In genomic region chr5:125349391-125349790, GRCm38 (mm10) we compare ENCODE assay signal across 22 mouse cellular contexts. TPM values are rescaled to one million over a fixed set of nuclear protein-coding genes. Genes with fewer than 3 reads are reported as not detected.
DNase-seq lines count a peak whose midpoint lies in the region; ATAC-seq and TF ChIP-seq lines count a peak whose summit lies in the region.
"Had no signal": no experiment of that assay in that cellular context is flagged by ENCODE, and none has a peak within 500 bp of the region (broad histone marks: within the 10 kb centered on the region; RNA-seq: fewer than 3 reads in every experiment).

No protein-coding gene starts in this region.

- 85% methylated on average over 3 of the region's 3 CpGs for WGBS in kidney, embryonic 14.5 days
- WGBS in intestine, postnatal 0 days = 79% methylated on average over 3 of the region's 3 CpGs

- H3K27me3 ChIP-seq in kidney, embryonic 14.5 days (ENCODE audit: control insufficient read depth, insufficient read depth, low read length) = no peaks in the 10 kb centered on the region
- H3K27me3 ChIP-seq in intestine, postnatal 0 days (replicated peaks; ENCODE audit: control insufficient read depth, insufficient read depth, low read length) = 0 out of 2 replicates have a peak, but pooled peaks cover 4% of the 10 kb centered on the region
- H3K27me3 ChIP-seq: embryonic facial prominence, embryonic 12.5 days; forebrain, embryonic 13.5 days; forebrain, embryonic 15.5 days; Patski had no signal

- TF ChIP-seq CTCF in intestine, postnatal 0 days (IDR thresholded peaks at IDR 0.05; ENCODE audit: low read depth) = no peak

- H3K4me2 ChIP-seq in kidney, embryonic 14.5 days (replicated peaks; ENCODE audit: low read depth, low read length) = no peak overlapping the region
- H3K4me2 ChIP-seq in intestine, postnatal 0 days (replicated peaks; ENCODE audit: low read depth) = no peak overlapping the region
- H3K4me2 ChIP-seq: embryonic facial prominence, embryonic 12.5 days; forebrain, embryonic 13.5 days; forebrain, embryonic 15.5 days had no signal

- H3K9me3 ChIP-seq in kidney, embryonic 14.5 days (ENCODE audit: control insufficient read depth, low read length) = no peaks in the 10 kb centered on the region; the same call in 1 of the 2 replicates
- no peaks in the 10 kb centered on the region for H3K9me3 ChIP-seq in intestine, postnatal 0 days (ENCODE audit: control insufficient read depth)
- H3K9me3 ChIP-seq: embryonic facial prominence, embryonic 12.5 days; forebrain, embryonic 15.5 days had no signal

- H3K36me3 ChIP-seq in kidney, embryonic 14.5 days (ENCODE audit: control insufficient read depth, insufficient read depth, low read length) = no peaks in the 10 kb centered on the region
- no peaks in the 10 kb centered on the region for H3K36me3 ChIP-seq in intestine, postnatal 0 days (ENCODE audit: control insufficient read depth, insufficient read depth)
- H3K36me3 ChIP-seq: embryonic facial prominence, embryonic 10.5 days; embryonic facial prominence, embryonic 12.5 days; forebrain, embryonic 15.5 days had no signal

- peak; percentile 76 for DNase-seq in Muller cell, postnatal 12 days (ENCODE audit: inconsistent ontology term)
- DNase-seq in brain, adult 2 months (ENCODE audit: low read depth, low spot score) = peak; percentile 52
- peak; percentile 70 for DNase-seq in retina, embryonic 14.5 days (ENCODE audit: low spot score)
- DNase-seq in neural tube, embryonic 10.5 days (ENCODE audit: extremely low spot score, low spot score) = no peak
- DNase-seq: adrenal gland, adult 8-10 months; adrenal gland, postnatal 14 days; adrenal gland, postnatal 36 days; cerebellum, adult 11 months; cerebellum, adult 18-20 months; cerebellum, adult 8-10 months; cerebellum, adult 9-11 months; cerebellum, postnatal 14 days; cerebellum, postnatal 36 days; forebrain, postnatal 0 days had no signal

- no peak overlapping the region for H3K27ac ChIP-seq in kidney, embryonic 14.5 days (ENCODE audit: low read depth, low read length)
- H3K27ac ChIP-seq in intestine, postnatal 0 days (ENCODE audit: low read depth, low read length) = no peak overlapping the region
- H3K27ac ChIP-seq: embryonic facial prominence, embryonic 10.5 days; embryonic facial prominence, embryonic 12.5 days; forebrain, embryonic 13.5 days; forebrain, embryonic 15.5 days had no signal

- H3K4me1 ChIP-seq in kidney, embryonic 14.5 days (ENCODE audit: control insufficient read depth, insufficient read depth, low read length) = no peaks in the 10 kb centered on the region
- no peaks in the 10 kb centered on the region for H3K4me1 ChIP-seq in intestine, postnatal 0 days (replicated peaks; ENCODE audit: control insufficient read depth, insufficient read depth, low read length)
- H3K4me1 ChIP-seq: embryonic facial prominence, embryonic 12.5 days; forebrain, embryonic 13.5 days; forebrain, embryonic 15.5 days had no signal

- H3K4me3 ChIP-seq in kidney, embryonic 14.5 days (ENCODE audit: low read length) = no peak overlapping the region
- H3K4me3 ChIP-seq in intestine, postnatal 0 days (ENCODE audit: low read depth, low read length) = no peak overlapping the region
- H3K4me3 ChIP-seq: embryonic facial prominence, embryonic 10.5 days; embryonic facial prominence, embryonic 12.5 days; forebrain, embryonic 13.5 days; forebrain, embryonic 15.5 days had no signal

- ATAC-seq in kidney, embryonic 14.5 days (ENCODE audit: low FRiP score, low TSS enrichment) = no peak
- ATAC-seq in intestine, postnatal 0 days = no peak
- ATAC-seq: activated CD4-positive, CD25-positive, alpha-beta regulatory T cell, adult 4 months; forebrain, embryonic 13.5 days; forebrain, embryonic 15.5 days; forebrain, postnatal 0 days; Patski had no signal

- no peak overlapping the region for H3K9ac ChIP-seq in kidney, embryonic 14.5 days (ENCODE audit: low read depth, low read length)
- H3K9ac ChIP-seq in intestine, postnatal 0 days (ENCODE audit: low read depth, low read length) = no peak overlapping the region
- H3K9ac ChIP-seq: embryonic facial prominence, embryonic 12.5 days; forebrain, embryonic 13.5 days; forebrain, embryonic 15.5 days; forebrain, postnatal 0 days had no signal

RNA-seq across cellular contexts. Expression of gene Scarb1, which starts 8.5 kb away (rescaled TPM):
- 34.8 and 48.8 TPM in 2 replicates for polyA plus RNA-seq in kidney, embryonic 14.5 days (2014; fragmentation: Nextera tagmentation; extraction: Ambion mirVana)
- polyA plus RNA-seq in intestine, postnatal 0 days (2015; fragmentation: Nextera tagmentation; extraction: Ambion mirVana) = 26.5 TPM in 2 replicates

RNA-seq across cellular contexts. Expression of gene Gm10382, which starts 39.7 kb away (rescaled TPM):
- polyA plus RNA-seq in kidney, embryonic 14.5 days (2014; fragmentation: Nextera tagmentation; extraction: Ambion mirVana) = 0.16 and 0.41 TPM in 2 replicates
- 0.16 and 0.24 TPM in 2 replicates for polyA plus RNA-seq in intestine, postnatal 0 days (2015; fragmentation: Nextera tagmentation; extraction: Ambion mirVana)

RNA-seq across cellular contexts. Expression of gene Ubc, which starts 40.6 kb away (rescaled TPM):
- 715 and 1,051 TPM in 2 replicates for polyA plus RNA-seq in kidney, embryonic 14.5 days (2014; fragmentation: Nextera tagmentation; extraction: Ambion mirVana)
- 345 and 371 TPM in 2 replicates for polyA plus RNA-seq in intestine, postnatal 0 days (2015; fragmentation: Nextera tagmentation; extraction: Ambion mirVana)
